17 mouse cellular contexts compared by ENCODE assay signal in the genomic region with DNA sequence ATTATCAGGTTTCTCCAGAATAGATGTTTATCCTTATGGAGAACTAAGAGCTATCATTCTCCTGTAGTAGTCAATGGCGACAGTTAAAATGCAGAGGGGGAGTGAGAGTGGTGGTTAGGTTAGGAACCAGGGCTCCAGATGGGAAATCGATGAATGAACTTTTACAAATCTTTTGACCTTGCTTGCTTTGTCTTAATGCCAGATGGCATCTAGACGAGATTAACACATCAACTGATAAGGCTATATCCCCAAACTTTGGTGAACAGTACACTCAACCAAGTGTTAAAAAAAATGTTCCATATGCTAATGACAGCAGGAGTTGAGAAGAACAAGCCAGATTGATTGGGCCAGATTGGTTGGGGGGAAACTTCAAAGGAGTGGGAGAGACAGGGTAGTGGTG. TPM values are rescaled to one million over a fixed set of nuclear protein-coding genes. Genes with fewer than 3 reads are reported as not detected.
A peak's percentile ranks its signal among the peaks of the same experiment; 100 is the strongest.
DNase-seq lines count a peak whose midpoint lies in the region; ATAC-seq and TF ChIP-seq lines count a peak whose summit lies in the region.
"Had no signal": no experiment of that assay in that cellular context is flagged by ENCODE, and none has a peak within 500 bp of the region (broad histone marks: within the 10 kb centered on the region; RNA-seq: fewer than 3 reads in every experiment).

No protein-coding gene starts in this region.

- peak; percentile 28 to 43 for DNase-seq in layer of hippocampus, adult 2 months (ENCODE audit: low spot score in 2 of 2)
- no peak for DNase-seq in layer of hippocampus, postnatal 25 days (ENCODE audit: extremely low spot score in 1 of 2, low spot score in 1 of 2)
- peak; percentile 34 for DNase-seq in brain, embryonic 14.5 days (ENCODE audit: low read depth)
- DNase-seq in right cerebral cortex, postnatal 4 days = no peak
- DNase-seq: adrenal gland, postnatal 14 days; cerebellum, adult 2 months; gastrocnemius, postnatal 10 days; heart, adult 18-20 months; kidney, adult 11 months; lung, postnatal 10 days had no signal

- no peak for TF ChIP-seq CTCF in layer of hippocampus, adult 2 months (conservative IDR thresholded peaks at IDR 0.05)
- TF ChIP-seq CTCF in brain, embryonic 14.5 days (IDR thresholded peaks at IDR 0.05; ENCODE audit: borderline replicate concordance, extremely low read depth, insufficient read depth, insufficient read length) = no peak

- H3K36me3 ChIP-seq in erythroblast, embryonic 14.5 days (ENCODE audit: control insufficient read depth) = peaks cover 70% of the 10 kb centered on the region
- peaks cover 2% of the 10 kb centered on the region; the same call in 1 of the 2 replicates for H3K36me3 ChIP-seq in liver, embryonic 16.5 days (ENCODE audit: control insufficient read depth, insufficient read depth)
- H3K36me3 ChIP-seq in heart, embryonic 11.5 days (ENCODE audit: control insufficient read depth, insufficient read depth, low read length) = no peaks in the 10 kb centered on the region
- H3K36me3 ChIP-seq: midbrain, embryonic 13.5 days; neural tube, embryonic 12.5 days had no signal

- no peak for ATAC-seq in erythroblast, adult 5-6 weeks (replicated peaks; ENCODE audit: low FRiP score, poor library complexity, severe bottlenecking)
- no peak for ATAC-seq in liver, embryonic 16.5 days (ENCODE audit: low read depth)
- no peak for ATAC-seq in heart, embryonic 11.5 days (replicated peaks; ENCODE audit: insufficient number of reproducible peaks, low FRiP score, low TSS enrichment)
- ATAC-seq: midbrain, embryonic 13.5 days had no signal

- no peak for TF ChIP-seq POLR2A in brain, embryonic 14.5 days (IDR thresholded peaks at IDR 0.05; ENCODE audit: borderline replicate concordance, extremely low read depth, insufficient read depth, insufficient read length, poor library complexity, severe bottlenecking)

- no peaks in the 10 kb centered on the region for H3K27me3 ChIP-seq in erythroblast, embryonic 14.5 days (ENCODE audit: control insufficient read depth)
- no peaks in the 10 kb centered on the region for H3K27me3 ChIP-seq in liver, embryonic 16.5 days (ENCODE audit: control insufficient read depth, insufficient read depth, low read depth, low read length)
- H3K27me3 ChIP-seq in heart, embryonic 11.5 days (ENCODE audit: control insufficient read depth, insufficient read depth, low read length) = no peaks in the 10 kb centered on the region
- H3K27me3 ChIP-seq: midbrain, embryonic 13.5 days; neural tube, embryonic 12.5 days had no signal

- H3K9ac ChIP-seq in liver, embryonic 16.5 days (ENCODE audit: low read depth, low read length) = peak overlapping the region; percentile 47
- no peak overlapping the region for H3K9ac ChIP-seq in heart, embryonic 11.5 days (ENCODE audit: low read depth, low read length)
- H3K9ac ChIP-seq: midbrain, embryonic 13.5 days; neural tube, embryonic 12.5 days had no signal

- H3K4me3 ChIP-seq in erythroblast, embryonic 14.5 days (replicated peaks) = peak overlapping the region; percentile 51
- H3K4me3 ChIP-seq in layer of hippocampus, adult 2 months = no peak overlapping the region; the same call in 1 of the 2 replicates
- H3K4me3 ChIP-seq in liver, embryonic 16.5 days (ENCODE audit: low read depth, low read length) = no peak overlapping the region; the same call in 1 of the 2 replicates
- no peak overlapping the region for H3K4me3 ChIP-seq in heart, embryonic 11.5 days (ENCODE audit: low read depth, low read length)
- H3K4me3 ChIP-seq: midbrain, embryonic 13.5 days; neural tube, embryonic 12.5 days had no signal

- WGBS in liver, embryonic 16.5 days (ENCODE audit: insufficient replicate concordance) = 57% methylated on average over 3 of the region's 3 CpGs
- 82% methylated on average over 3 of the region's 3 CpGs for WGBS in heart, embryonic 11.5 days (ENCODE audit: insufficient replicate concordance)

- peak overlapping the region; percentile 99 for H3K4me2 ChIP-seq in liver, embryonic 16.5 days (ENCODE audit: low read depth, low read length)
- no peak overlapping the region for H3K4me2 ChIP-seq in heart, embryonic 11.5 days
- H3K4me2 ChIP-seq: midbrain, embryonic 13.5 days; neural tube, embryonic 12.5 days had no signal

- peaks cover 87% of the 10 kb centered on the region for H3K4me1 ChIP-seq in erythroblast, embryonic 14.5 days (ENCODE audit: control insufficient read depth)
- peaks cover 74% of the 10 kb centered on the region for H3K4me1 ChIP-seq in liver, embryonic 16.5 days (ENCODE audit: control insufficient read depth, low read depth, low read length)
- peaks cover 40% of the 10 kb centered on the region for H3K4me1 ChIP-seq in heart, embryonic 11.5 days (ENCODE audit: control insufficient read depth, insufficient read depth, low read length)

- H3K9me3 ChIP-seq in erythroblast, embryonic 14.5 days (ENCODE audit: control insufficient read depth, low read length) = no peaks in the 10 kb centered on the region
- no peaks in the 10 kb centered on the region for H3K9me3 ChIP-seq in liver, embryonic 16.5 days (replicated peaks; ENCODE audit: control insufficient read depth, low read length)
- H3K9me3 ChIP-seq in heart, embryonic 11.5 days (replicated peaks; ENCODE audit: control insufficient read depth, low read length) = no peaks in the 10 kb centered on the region
- H3K9me3 ChIP-seq: midbrain, embryonic 13.5 days; neural tube, embryonic 12.5 days had no signal

- peak overlapping the region; percentile 88 for H3K27ac ChIP-seq in layer of hippocampus, adult 2 months
- peak overlapping the region; percentile 99 for H3K27ac ChIP-seq in liver, embryonic 16.5 days (ENCODE audit: low read length)
- H3K27ac ChIP-seq in heart, embryonic 11.5 days (ENCODE audit: low read depth, low read length) = no peak overlapping the region
- H3K27ac ChIP-seq: midbrain, embryonic 13.5 days; neural tube, embryonic 12.5 days; stomach, postnatal 0 days had no signal

RNA-seq across cellular contexts. Expression of a gene that starts 5.0 kb away (rescaled TPM):
- 4.8 and 6.1 TPM in 2 replicates for polyA plus RNA-seq in erythroblast, embryonic 14.5 days (2012)
- 39.6 and 43.5 TPM in 2 replicates for total RNA-seq in erythroblast, adult 5-6 weeks (2015; ENCODE audit: low replicate concordance)
- total RNA-seq in erythroblast, adult 5-6 weeks (2017; ENCODE audit: low replicate concordance) = 27.3 and 31.4 TPM in 2 replicates
- total RNA-seq in layer of hippocampus, adult 2 months (2021) = 10 to 100 TPM; 57.2 to 61.0 TPM
- total RNA-seq in layer of hippocampus, postnatal 25 days (2021) = 10 to 100 TPM; 60.2 to 60.5 TPM
- polyA plus RNA-seq in brain, embryonic 14.5 days (2012; rRNA removed) = 28.2 and 33.0 TPM in 2 replicates
- 13.7 and 13.8 TPM in 2 replicates for polyA plus RNA-seq in liver, embryonic 16.5 days (2015; fragmentation: Nextera tagmentation; extraction: Ambion mirVana)
- polyA plus RNA-seq in heart, embryonic 11.5 days (2014; fragmentation: Nextera tagmentation; extraction: Ambion mirVana) = 10.4 and 12.2 TPM in 2 replicates

Comparison
In these comparisons a context has a peak if more than half of its experiments do, and no peak if none do; other contexts are left out.
1. DNase-seq: peak in layer of hippocampus, adult 2 months (2 of 2) and brain, embryonic 14.5 days (single experiment); none in layer of hippocampus, postnatal 25 days (0 of 2) and right cerebral cortex, postnatal 4 days (single experiment).